Mouse (Mus musculus) liver, adult 2 months (tissue): ENCODE data around the gene Prss27. TPM values are rescaled to one million over a fixed set of nuclear protein-coding genes. Genes with fewer than 3 reads are reported as not detected.

ENCODE experiments used
- DNase-seq: peaks from one replicate; pipeline ENCODE4 v3.0.0-alpha.2; 2011; ENCODE audit warnings: low read depth, low spot score; ENCODE audit errors: extremely low read depth
- H3K27ac ChIP-seq: fragments of 200-500 bp; replicated peaks from 2 replicates; pipeline ENCODE4 v1.5.1; 2012; ENCODE audit warnings: low read depth, mild to moderate bottlenecking, control low read depth, inconsistent platforms, low read length; ENCODE audit not compliant: insufficient read depth
- H3K27me3 ChIP-seq: fragments of 200-500 bp; 2 replicates; pipeline ENCODE4 v1.6.1; 2012; ENCODE audit warnings: mild to moderate bottlenecking, moderate library complexity, low read length, inconsistent platforms; ENCODE audit not compliant: control insufficient read depth, insufficient read depth
- H3K36me3 ChIP-seq: fragments of 200-500 bp; 2 replicates; pipeline ENCODE4 v1.6.1; 2012; ENCODE audit warnings: low read length, inconsistent platforms; ENCODE audit not compliant: control insufficient read depth, insufficient read depth
- H3K4me1 ChIP-seq: fragments of 200-500 bp; 2 replicates; pipeline ENCODE4 v1.6.1; 2011; ENCODE audit warnings: low read length; ENCODE audit not compliant: control insufficient read depth, insufficient read depth
- H3K4me3 ChIP-seq: fragments of 200-500 bp; 2 replicates; pipeline ENCODE4 v1.5.1; 2011; ENCODE audit warnings: low read depth, mild to moderate bottlenecking, control low read depth, low read length, moderate library complexity; ENCODE audit not compliant: insufficient read depth
- H3K79me2 ChIP-seq: fragments of 200-500 bp; 2 replicates; pipeline ENCODE4 v1.6.1; 2012; ENCODE audit warnings: inconsistent platforms, mild to moderate bottlenecking, low read length, moderate library complexity; ENCODE audit not compliant: control insufficient read depth, insufficient read depth
- H3K9ac ChIP-seq: fragments of 200-500 bp; 2 replicates; pipeline ENCODE4 v1.6.1; 2012; ENCODE audit warnings: low read depth, mild to moderate bottlenecking, control low read depth, inconsistent platforms, low read length
- CTCF ChIP-seq: fragments of 200-500 bp; IDR thresholded peaks from 2 replicates; pipeline ENCODE4 v1.5.1; 2011; ENCODE audit warnings: low read depth, low read length, control low read depth
- POLR2A ChIP-seq: fragments of 200-500 bp; IDR thresholded peaks from 2 replicates; pipeline ENCODE4 v1.6.1; 2011; ENCODE audit warnings: low read length, control low read depth; ENCODE audit not compliant: insufficient read depth; ENCODE audit errors: extremely low read depth
- WGBS: fragments of 180-500 bp; shearing (Covaris S2); methylation state at CpG from one replicate; pipeline ENCODE4 v1.1.7; 2018; 5-methylcytosine and 5-hydroxymethylcytosine counted together
- polyA plus RNA-seq: library from polyadenylated mRNA; depleted of rRNA; stranded (reverse); fragments of >200 nt; gene quantifications from 2 replicates; pipeline ENCODE4 v1.2.3, GENCODE M21; 2012
- total RNA-seq: library from RNA; depleted of rRNA; stranded (reverse); fragments of >200 nt; gene quantifications from 2 replicates; pipeline ENCODE4 v1.2.3, GENCODE M21; 2014

Prss27 gene
- total and polyA plus RNA-seq, 2 experiments: not detected

GRCm38 (mm10) chr17:24037360-24037759, 584 bp upstream of the Prss27 start:
- Histone ChIP-seq H3K27me3 (no peaks in the 10 kb centered on the region), H3K9ac (no peak overlapping the region), H3K27ac (no peak overlapping the region), H3K36me3 (no peaks in the 10 kb centered on the region), H3K79me2 (no peaks in the 10 kb centered on the region), H3K4me3 (no peak overlapping the region), H3K4me1 (no peaks in the 10 kb centered on the region)
- DNase-seq: no peak
- 75% methylated on average over 13 of the region's 13 CpGs for whole genome bisulfite sequencing
- no peak for TF ChIP-seq CTCF
- no peak for TF ChIP-seq POLR2A

DNA sequence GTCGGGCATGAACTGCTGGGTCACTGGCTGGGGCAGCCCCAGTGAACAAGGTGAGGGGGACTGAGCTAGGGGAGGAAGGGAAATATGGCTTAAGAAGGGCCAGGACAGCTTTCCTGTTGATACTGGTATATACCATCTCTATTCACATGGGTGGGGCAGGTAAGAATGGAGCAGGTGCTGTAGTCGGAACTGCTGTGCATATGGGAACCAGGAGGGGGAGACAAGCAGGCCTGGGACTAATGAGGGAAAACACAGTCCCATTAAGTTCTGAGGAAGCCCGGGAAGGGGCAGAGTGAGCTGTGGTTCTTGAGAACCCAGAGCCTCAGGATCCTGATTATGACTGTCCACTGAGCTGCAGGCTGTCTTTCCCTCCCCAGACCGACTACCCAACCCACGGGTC, 6.5 kb downstream of the Prss27 start:
- no peak overlapping the region for H3K9ac ChIP-seq
- H3K4me3 ChIP-seq: no peak overlapping the region
- peaks cover 2% of the 10 kb centered on the region; the same call in 1 of the 2 replicates for H3K36me3 ChIP-seq
- no peaks in the 10 kb centered on the region for H3K27me3 ChIP-seq
- H3K4me1 ChIP-seq: no peaks in the 10 kb centered on the region
- TF ChIP-seq POLR2A (no peak), CTCF (no peak)
- WGBS: 55% methylated on average over 5 of the region's 5 CpGs
- no peak overlapping the region for H3K27ac ChIP-seq
- no peak for DNase-seq
- no peaks in the 10 kb centered on the region for H3K79me2 ChIP-seq

- H3K9ac ChIP-seq: no peak overlapping the region
- 74% methylated on average over 10 of the region's 10 CpGs for WGBS
- H3K27ac ChIP-seq: no peak overlapping the region
- H3K27me3 ChIP-seq: no peaks in the 10 kb centered on the region
- H3K36me3 ChIP-seq: peaks cover 2% of the 10 kb centered on the region; the same call in 1 of the 2 replicates
- no peak for DNase-seq
- H3K4me1 ChIP-seq: no peaks in the 10 kb centered on the region
- H3K4me3 ChIP-seq: no peak overlapping the region
- H3K79me2 ChIP-seq: no peaks in the 10 kb centered on the region
- TF ChIP-seq POLR2A (no peak), CTCF (no peak)
Measured at GRCm38 (mm10) chr17:24045608-24046007, 7.7 kb downstream of the Prss27 start.

GRCm38 (mm10) chr17:24046026-24046425, 8.1 kb downstream of the Prss27 start:
- no peak for TF ChIP-seq CTCF
- no peak for TF ChIP-seq POLR2A
- WGBS: 38% methylated on average over 5 of the region's 5 CpGs
- no peaks in the 10 kb centered on the region for H3K79me2 ChIP-seq
- H3K36me3 ChIP-seq: peaks cover 2% of the 10 kb centered on the region; the same call in 1 of the 2 replicates
- no peak overlapping the region for H3K27ac ChIP-seq
- no peak overlapping the region for H3K9ac ChIP-seq
- no peaks in the 10 kb centered on the region for H3K27me3 ChIP-seq
- H3K4me3 ChIP-seq: no peak overlapping the region
- no peak for DNase-seq
- no peaks in the 10 kb centered on the region for H3K4me1 ChIP-seq

DNA sequence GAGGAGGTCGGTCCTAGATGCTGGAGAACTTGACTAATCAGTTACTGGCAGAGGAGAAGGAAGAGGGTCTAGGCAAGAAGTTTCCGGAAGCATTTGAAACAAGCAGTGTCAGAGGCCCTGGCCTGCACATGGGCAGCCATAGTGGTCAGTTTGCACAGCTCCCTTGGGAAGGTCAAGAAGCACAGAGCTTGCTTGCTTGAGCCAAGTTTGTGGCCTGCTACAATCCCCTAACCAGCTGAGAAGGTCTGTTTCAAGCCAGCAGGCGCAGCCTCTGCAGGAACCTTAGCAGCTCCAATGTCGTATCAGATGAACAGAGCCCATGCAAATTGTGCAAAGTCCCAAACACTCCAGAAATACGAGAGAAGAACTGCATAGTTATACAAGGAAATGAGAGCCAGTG, 10.1 kb downstream of the Prss27 start:
- no peak for TF ChIP-seq POLR2A
- TF ChIP-seq CTCF: no peak
- Histone ChIP-seq H3K4me1 (no peaks in the 10 kb centered on the region), H3K4me3 (no peak overlapping the region), H3K9ac (no peak overlapping the region), H3K36me3 (peaks cover 4% of the 10 kb centered on the region; the same call in 1 of the 2 replicates), H3K27ac (no peak overlapping the region), H3K79me2 (no peaks in the 10 kb centered on the region), H3K27me3 (no peaks in the 10 kb centered on the region)
- 88% methylated on average over 5 of the region's 5 CpGs for WGBS
- DNase-seq: no peak

- peaks cover 4% of the 10 kb centered on the region for H3K36me3 ChIP-seq
- no peaks in the 10 kb centered on the region for H3K79me2 ChIP-seq
Measured at GRCm38 (mm10) chr17:24049008-24049407, 11.1 kb downstream of the Prss27 start.

More at GRCm38 (mm10) chr17:24049008-24049407, 11.1 kb downstream of the Prss27 start:
- H3K9ac ChIP-seq: no peak overlapping the region
- no peak for DNase-seq
- no peaks in the 10 kb centered on the region for H3K27me3 ChIP-seq
- H3K4me1 ChIP-seq: no peaks in the 10 kb centered on the region
- H3K4me3 ChIP-seq: no peak overlapping the region
- H3K27ac ChIP-seq: no peak overlapping the region
- no peak for TF ChIP-seq CTCF
- no peak for TF ChIP-seq POLR2A
- whole genome bisulfite sequencing: 94% methylated on average over 8 of the region's 8 CpGs
